Mouse (Mus musculus) activated CD4-positive, CD25-positive, alpha-beta regulatory T cell, adult 4 months (primary cell): Measurements from ENCODE around the gene Fam83e. TPM values are rescaled to one million over a fixed set of nuclear protein-coding genes. Genes with fewer than 3 reads are reported as not detected.
A peak's percentile ranks its signal among the peaks of the same experiment; 100 is the strongest.

Experiments used
- ATAC-seq: one replicate; pipeline ENCODE4 v1.8.0; 2017
- polyA plus RNA-seq, 2 experiments: library from polyadenylated mRNA; unstranded; fragments of 100-300 nt; shearing (Covaris generic); gene quantifications; one replicate each; pipeline ENCODE4 v1.2.1; 2017

Gene Fam83e
- polyA plus RNA-seq, 2 experiments from 2014 or later, result not detected

- no peak for ATAC-seq
Measured at GRCm38 (mm10) chr7:45702316-45702715, 18.7 kb upstream of the Fam83e start.

- ATAC-seq, result no peak
Measured at GRCm38 (mm10) chr7:45702809-45703520, 18.0 kb upstream of the Fam83e start.

GRCm38 (mm10) chr7:45703521-45704033 lies 17.4 kb upstream of the Fam83e start:
- no peak for ATAC-seq

GRCm38 (mm10) chr7:45704046-45704559 lies 16.9 kb upstream of the Fam83e start:
- ATAC-seq, result no peak

GRCm38 (mm10) chr7:45704730-45705442 lies 16.1 kb upstream of the Fam83e start, which contains the start of gene Dbp:
Dbp (plus strand) TSS chr7:45705088.
- peak; percentile 79 for ATAC-seq

- ATAC-seq, result no peak
Measured at GRCm38 (mm10) chr7:45705443-45705864, 15.6 kb upstream of the Fam83e start.

- ATAC-seq, result no peak
Measured at GRCm38 (mm10) chr7:45705873-45706281, 15.1 kb upstream of the Fam83e start.

GRCm38 (mm10) chr7:45706721-45707241 lies 14.2 kb upstream of the Fam83e start:
- no peak for ATAC-seq

- ATAC-seq, result peak; percentile 23
Measured at GRCm38 (mm10) chr7:45707375-45707967, 13.5 kb upstream of the Fam83e start.

GRCm38 (mm10) chr7:45708221-45708761 lies 12.7 kb upstream of the Fam83e start:
- no peak for ATAC-seq

- ATAC-seq, result no peak
Measured at GRCm38 (mm10) chr7:45709036-45709435, 12.0 kb upstream of the Fam83e start.

- ATAC-seq, result no peak
Measured at GRCm38 (mm10) chr7:45709677-45710355, 11.2 kb upstream of the Fam83e start.

GRCm38 (mm10) chr7:45710477-45711191 lies 10.4 kb upstream of the Fam83e start:
- ATAC-seq, result no peak

- no peak for ATAC-seq
Measured at GRCm38 (mm10) chr7:45711316-45712021, 9.5 kb upstream of the Fam83e start.

GRCm38 (mm10) chr7:45712022-45712757 lies 8.8 kb upstream of the Fam83e start:
- ATAC-seq, result no peak

GRCm38 (mm10) chr7:45713396-45713795 lies 7.6 kb upstream of the Fam83e start:
- no peak for ATAC-seq

GRCm38 (mm10) chr7:45713881-45714520 lies 7.0 kb upstream of the Fam83e start:
- ATAC-seq, result no peak

- ATAC-seq, result peak; percentile 3
Measured at GRCm38 (mm10) chr7:45714630-45715089, 6.4 kb upstream of the Fam83e start.

GRCm38 (mm10) chr7:45715090-45715708 lies 5.8 kb upstream of the Fam83e start, which contains the start of gene Rpl18:
Rpl18 (plus strand) TSS chr7:45715457.
- peak; percentile 89 for ATAC-seq
